Mouse (Mus musculus) lung, embryonic 14.5 days (tissue): ENCODE data around the gene Klrb1b. TPM values are rescaled to one million over a fixed set of nuclear protein-coding genes. Genes with fewer than 3 reads are reported as not detected.

Source experiments
- ATAC-seq: fragments of 200-750 bp; cut with Nextera tagmentation; 2 replicates; pipeline ENCODE4 v1.8.0; 2017; ENCODE audit warnings: mild to moderate bottlenecking, moderate TSS enrichment, moderate library complexity; ENCODE audit not compliant: insufficient read depth
- DNase-seq: peaks from one replicate; pipeline ENCODE4 v3.0.0-alpha.2; 2015
- H3K27ac ChIP-seq: fragments of 300-500 bp; sonication (generic); 2 replicates; pipeline ENCODE4 v1.5.1; 2014; ENCODE audit warnings: low read depth, mild to moderate bottlenecking, moderate library complexity
- H3K27me3 ChIP-seq: fragments of 300-500 bp; sonication (generic); 2 replicates; pipeline ENCODE4 v1.6.1; 2014; ENCODE audit warnings: low read length, control low read depth; ENCODE audit not compliant: insufficient read depth
- H3K36me3 ChIP-seq: fragments of 300-500 bp; sonication (generic); 2 replicates; pipeline ENCODE4 v1.6.1; 2014; ENCODE audit warnings: control low read depth; ENCODE audit not compliant: insufficient read depth
- H3K4me1 ChIP-seq: fragments of 300-500 bp; sonication (generic); 2 replicates; pipeline ENCODE4 v1.6.1; 2014; ENCODE audit warnings: antibody characterized with exemption, control low read depth; ENCODE audit not compliant: insufficient read depth
- H3K4me2 ChIP-seq: fragments of 300-500 bp; sonication (generic); 2 replicates; pipeline ENCODE4 v1.6.1; 2014; ENCODE audit warnings: mild to moderate bottlenecking
- H3K4me3 ChIP-seq: fragments of 300-500 bp; sonication (generic); 2 replicates; pipeline ENCODE4 v1.5.1; 2014; ENCODE audit warnings: low read depth, low read length
- H3K9ac ChIP-seq: fragments of 300-500 bp; sonication (generic); 2 replicates; pipeline ENCODE4 v1.6.1; 2014
- H3K9me3 ChIP-seq: fragments of 300-500 bp; sonication (generic); 2 replicates; pipeline ENCODE4 v1.6.1; 2016; ENCODE audit warnings: low read depth, low read length, control low read depth
- CTCF ChIP-seq: IDR thresholded peaks from 2 replicates; pipeline ENCODE4 v1.5.1; 2016; ENCODE audit warnings: antibody characterized with exemption, low read depth
- WGBS: fragments of 180-500 bp; shearing (Covaris S2); extraction: QIAGEN DNeasy Blood & Tissue Kit; methylation state at CpG from one replicate; pipeline ENCODE4 v1.1.7; 2014; 5-methylcytosine and 5-hydroxymethylcytosine counted together
- polyA plus RNA-seq: library from polyadenylated mRNA; unstranded; fragments of >200 nt; fragmentation: Nextera tagmentation; extraction: Ambion mirVana; gene quantifications from 2 replicates; pipeline ENCODE4 v1.2.1, GENCODE M21; 2014

Klrb1b gene
- polyA plus RNA-seq, 1 experiment from 2014 or later = not detected

GRCm38 (mm10) chr6:128845319-128845979 lies 19.3 kb upstream of the Klrb1b start:
- Histone ChIP-seq H3K4me1 (0 out of 2 replicates have a peak, but pooled peaks cover under 1% of the 10 kb centered on the region), H3K36me3 (no peaks in the 10 kb centered on the region), H3K27me3 (no peaks in the 10 kb centered on the region), H3K4me2 (no peak overlapping the region; the same call in 1 of the 2 replicates), H3K27ac (peak overlapping the region; percentile 24; the same call in 1 of the 2 replicates), H3K4me3 (no peak overlapping the region), H3K9me3 (no peaks in the 10 kb centered on the region), H3K9ac (no peak overlapping the region)
- DNase-seq (peak; percentile 95), ATAC-seq (peak; percentile 1; the same call in 1 of the 2 replicates)
- WGBS = 37% methylated on average over 7 of the region's 7 CpGs
- TF ChIP-seq CTCF = peak; percentile 99

DNA sequence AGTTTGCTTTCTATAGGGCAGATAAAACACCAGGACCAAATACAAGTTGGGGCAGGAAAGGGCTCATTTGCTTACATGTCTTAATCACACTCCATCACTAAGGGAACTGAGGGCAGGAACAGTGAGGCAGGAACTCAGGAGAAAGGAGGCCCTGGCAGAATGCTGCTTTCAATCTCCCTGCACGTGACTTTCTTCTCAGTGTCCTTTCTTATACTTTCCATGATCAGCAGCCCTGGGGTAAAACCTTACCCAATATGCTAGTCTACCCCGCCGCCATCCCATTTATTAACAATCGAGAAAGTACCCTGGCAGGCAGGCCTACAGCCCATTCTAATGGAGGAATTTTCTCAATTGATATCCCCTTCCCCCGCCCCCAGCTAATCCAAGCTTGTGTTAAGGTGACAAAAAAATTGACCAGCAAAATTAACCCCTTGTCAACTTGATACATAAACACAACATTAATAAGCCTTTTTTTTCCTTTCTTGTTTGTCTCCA lies 18.5 kb upstream of the Klrb1b start:
- Histone ChIP-seq H3K4me3 (no peak overlapping the region), H3K4me2 (no peak overlapping the region), H3K27me3 (no peaks in the 10 kb centered on the region), H3K4me1 (no peaks in the 10 kb centered on the region), H3K9ac (no peak overlapping the region), H3K9me3 (no peaks in the 10 kb centered on the region), H3K27ac (peak overlapping the region; percentile 99), H3K36me3 (no peaks in the 10 kb centered on the region)
- WGBS = 83% methylated on average over 5 of the region's 5 CpGs
- DNase-seq (no peak), ATAC-seq (no peak)
- TF ChIP-seq CTCF = no peak

GRCm38 (mm10) chr6:128844131-128844530 lies 18.0 kb upstream of the Klrb1b start:
- WGBS = 24% methylated on average over 8 of the region's 8 CpGs
- no peak for TF ChIP-seq CTCF
- H3K27ac ChIP-seq = peak overlapping the region; percentile 99

GRCm38 (mm10) chr6:128843479-128843992 lies 17.4 kb upstream of the Klrb1b start:
- Histone ChIP-seq H3K36me3 (no peaks in the 10 kb centered on the region), H3K9ac (peak overlapping the region; percentile 85), H3K4me2 (peak overlapping the region; percentile 78), H3K4me3 (peak overlapping the region; percentile 80), H3K27me3 (no peaks in the 10 kb centered on the region), H3K27ac (peak overlapping the region; percentile 99), H3K9me3 (no peaks in the 10 kb centered on the region), H3K4me1 (no peaks in the 10 kb centered on the region)
- DNase-seq (peak; percentile 92), ATAC-seq (peak; percentile 47)
- WGBS = under 1% methylated on average over 22 of the region's 22 CpGs
- TF ChIP-seq CTCF = peak; percentile 0

More at GRCm38 (mm10) chr6:128844131-128844530, 18.0 kb upstream of the Klrb1b start:
- peak overlapping the region; percentile 80 for H3K4me3 ChIP-seq
- no peak for ATAC-seq
- no peaks in the 10 kb centered on the region for H3K9me3 ChIP-seq
- H3K4me2 ChIP-seq = peak overlapping the region; percentile 78
- peak; percentile 38 for DNase-seq
- H3K9ac ChIP-seq = no peak overlapping the region
- H3K4me1 ChIP-seq = no peaks in the 10 kb centered on the region
- H3K36me3 ChIP-seq = no peaks in the 10 kb centered on the region
- no peaks in the 10 kb centered on the region for H3K27me3 ChIP-seq

DNA sequence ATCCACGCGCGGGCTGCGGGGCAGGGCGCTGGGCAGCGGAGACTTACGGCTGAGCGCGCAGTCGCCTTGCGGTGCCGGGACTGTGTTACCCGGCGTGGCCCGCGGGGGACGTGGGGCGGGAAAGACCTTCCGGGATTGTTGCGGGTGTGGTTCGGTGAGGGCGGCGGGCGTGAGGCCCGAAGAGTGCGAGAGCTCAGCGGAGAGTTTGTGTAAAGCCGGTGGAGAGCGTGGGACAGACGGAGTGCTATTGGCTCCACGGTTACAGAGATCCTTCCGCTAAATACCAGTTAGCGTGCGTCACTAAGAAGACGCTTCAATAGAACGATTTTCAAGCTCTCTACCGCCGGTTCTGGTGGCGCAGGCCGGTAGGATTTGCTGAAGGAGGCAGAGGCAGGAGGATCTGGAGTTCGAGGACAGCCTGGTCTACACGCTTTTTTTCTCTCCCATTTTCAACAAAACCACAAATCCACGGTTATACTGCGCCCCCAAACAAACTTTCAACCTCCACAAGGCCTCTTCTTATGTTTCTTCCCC lies 16.9 kb upstream of the Klrb1b start:
- DNase-seq (peak; percentile 99), ATAC-seq (peak; percentile 67)
- no peak; the same call in 1 of the 2 replicates for TF ChIP-seq CTCF
- WGBS = under 1% methylated on average over 44 of the region's 44 CpGs
- Histone ChIP-seq H3K27me3 (no peaks in the 10 kb centered on the region), H3K4me2 (peak overlapping the region; percentile 78), H3K36me3 (no peaks in the 10 kb centered on the region), H3K9ac (peak overlapping the region; percentile 85), H3K9me3 (no peaks in the 10 kb centered on the region), H3K4me3 (peak overlapping the region; percentile 80), H3K27ac (peak overlapping the region; percentile 99), H3K4me1 (no peaks in the 10 kb centered on the region)

DNA sequence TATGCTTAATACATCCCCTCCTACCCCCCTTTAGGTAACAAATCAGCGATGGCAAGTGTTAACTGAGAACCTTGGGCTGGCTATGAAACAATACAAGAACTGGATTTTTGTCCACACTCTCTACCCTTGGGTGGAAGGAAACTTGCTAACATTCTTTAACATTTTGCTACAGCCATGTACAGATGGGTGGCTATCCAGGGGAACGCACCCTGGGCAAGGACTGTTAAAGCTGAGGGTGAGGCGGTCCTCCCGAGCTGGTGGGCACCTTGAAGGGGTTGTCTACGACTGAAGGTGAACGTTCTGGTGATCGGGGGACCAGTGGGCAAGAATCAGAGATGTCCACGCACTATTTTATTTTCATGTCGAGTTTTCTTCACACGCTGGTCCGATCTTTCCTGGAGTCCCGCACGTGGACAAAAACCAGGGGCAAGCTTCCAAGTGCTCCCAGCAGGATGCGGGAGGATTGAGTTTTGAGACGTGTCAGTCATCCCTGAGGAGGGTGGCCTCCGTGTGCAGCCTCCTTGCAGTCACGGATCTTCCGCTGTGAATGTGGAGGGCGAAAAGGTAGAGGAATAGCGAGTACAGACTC lies 16.3 kb upstream of the Klrb1b start:
- TF ChIP-seq CTCF = no peak
- Histone ChIP-seq H3K36me3 (no peaks in the 10 kb centered on the region), H3K9ac (peak overlapping the region; percentile 75), H3K4me3 (peak overlapping the region; percentile 80), H3K4me2 (peak overlapping the region; percentile 78), H3K27ac (peak overlapping the region; percentile 99), H3K27me3 (no peaks in the 10 kb centered on the region), H3K4me1 (no peaks in the 10 kb centered on the region), H3K9me3 (no peaks in the 10 kb centered on the region)
- DNase-seq (peak; percentile 61), ATAC-seq (no peak)
- under 1% methylated on average over 20 of the region's 20 CpGs for WGBS
